In genomic region chr4:139199703-139200340, GRCm38 (mm10) we compare ENCODE assay signal across 13 mouse cellular contexts. TPM values are rescaled to one million over a fixed set of nuclear protein-coding genes. Genes with fewer than 3 reads are reported as not detected.
DNase-seq lines count a peak whose midpoint lies in the region; ATAC-seq and TF ChIP-seq lines count a peak whose summit lies in the region.
"Had no signal": no experiment of that assay in that cellular context is flagged by ENCODE, and none has a peak within 500 bp of the region (broad histone marks: within the 10 kb centered on the region; RNA-seq: fewer than 3 reads in every experiment).

No protein-coding gene starts in this region.

- no peak for TF ChIP-seq POLR2A in thymus, adult 2 months (IDR thresholded peaks at IDR 0.05; ENCODE audit: control insufficient read depth, extremely low read depth, insufficient read depth, low read length, poor library complexity)

- H3K36me3 ChIP-seq in liver, embryonic 14.5 days (replicated peaks; ENCODE audit: control insufficient read depth, insufficient read depth, low read depth): no peaks in the 10 kb centered on the region; the same call in 1 of the 2 replicates
- H3K36me3 ChIP-seq in stomach, embryonic 15.5 days: peaks cover 8% of the 10 kb centered on the region; the same call in 1 of the 2 replicates
- H3K36me3 ChIP-seq in hindbrain, embryonic 12.5 days: peaks cover 14% of the 10 kb centered on the region; the same call in 1 of the 2 replicates
- H3K36me3 ChIP-seq in thymus, adult 2 months (ENCODE audit: control insufficient read depth, insufficient read depth, low read length): no peaks in the 10 kb centered on the region
- H3K36me3 ChIP-seq: hindbrain, embryonic 15.5 days had no signal

- ATAC-seq in liver, embryonic 14.5 days (ENCODE audit: insufficient read depth): no peak
- no peak for ATAC-seq in stomach, embryonic 15.5 days (ENCODE audit: insufficient read depth, low FRiP score, low read depth)
- no peak for ATAC-seq in hindbrain, embryonic 12.5 days (ENCODE audit: low FRiP score)
- ATAC-seq: forebrain, embryonic 13.5 days had no signal

- H3K9ac ChIP-seq in liver, embryonic 14.5 days (replicated peaks): no peak overlapping the region; the same call in 1 of the 2 replicates
- H3K9ac ChIP-seq in stomach, embryonic 15.5 days: no peak overlapping the region
- H3K9ac ChIP-seq in hindbrain, embryonic 12.5 days: no peak overlapping the region
- H3K9ac ChIP-seq: forebrain, embryonic 13.5 days; hindbrain, embryonic 15.5 days; lung, embryonic 14.5 days had no signal

- TF ChIP-seq EP300 in liver, embryonic 14.5 days (IDR thresholded peaks at IDR 0.05; ENCODE audit: low read depth): no peak

- no peaks in the 10 kb centered on the region for H3K27me3 ChIP-seq in liver, embryonic 14.5 days (ENCODE audit: control insufficient read depth, insufficient read depth, low read length)
- H3K27me3 ChIP-seq in stomach, embryonic 15.5 days (replicated peaks): no peaks in the 10 kb centered on the region
- no peaks in the 10 kb centered on the region for H3K27me3 ChIP-seq in hindbrain, embryonic 12.5 days
- no peaks in the 10 kb centered on the region for H3K27me3 ChIP-seq in thymus, adult 2 months (ENCODE audit: control insufficient read depth, insufficient read depth, low read length)
- H3K27me3 ChIP-seq: forebrain, embryonic 13.5 days; hindbrain, embryonic 15.5 days had no signal

- no peak for TF ChIP-seq CTCF in liver, embryonic 14.5 days (IDR thresholded peaks at IDR 0.05; ENCODE audit: low read depth)
- no peak for TF ChIP-seq CTCF in thymus, adult 2 months (IDR thresholded peaks at IDR 0.05; ENCODE audit: borderline replicate concordance, control insufficient read depth, extremely low read depth, insufficient read depth, low read length, poor library complexity)

- no peak overlapping the region for H3K4me3 ChIP-seq in brown adipose tissue, adult 24 weeks (ENCODE audit: insufficient read depth, low read depth, low read length)
- no peak overlapping the region for H3K4me3 ChIP-seq in liver, embryonic 14.5 days (ENCODE audit: insufficient read depth in 1 of 2, low read depth in 2 of 2, low read length in 2 of 2)
- H3K4me3 ChIP-seq in stomach, embryonic 15.5 days (replicated peaks): no peak overlapping the region
- no peak overlapping the region for H3K4me3 ChIP-seq in hindbrain, embryonic 12.5 days
- H3K4me3 ChIP-seq in thymus, adult 2 months (ENCODE audit: control insufficient read depth, insufficient read depth, low read length): no peak overlapping the region
- H3K4me3 ChIP-seq: embryonic facial prominence, embryonic 10.5 days; forebrain, embryonic 13.5 days; hindbrain, embryonic 15.5 days; myocyte had no signal

- peaks cover 47% of the 10 kb centered on the region for H3K4me1 ChIP-seq in brown adipose tissue, adult 24 weeks (ENCODE audit: control insufficient read depth, insufficient read depth, insufficient read length, low read length)
- H3K4me1 ChIP-seq in liver, embryonic 14.5 days (replicated peaks; ENCODE audit: control insufficient read depth in 2 of 2, insufficient read depth in 2 of 2, low read length in 1 of 2): peaks cover 21 to 65% of the 10 kb centered on the region in 2 experiments
- H3K4me1 ChIP-seq in stomach, embryonic 15.5 days: peaks cover 58% of the 10 kb centered on the region
- peaks cover 23% of the 10 kb centered on the region for H3K4me1 ChIP-seq in hindbrain, embryonic 12.5 days
- H3K4me1 ChIP-seq in thymus, adult 2 months (replicated peaks; ENCODE audit: control insufficient read depth, insufficient read depth, low read length): peaks cover 49% of the 10 kb centered on the region

- peak; percentile 36 to 38 for DNase-seq in spleen, adult 18-20 months
- DNase-seq in spleen, adult 12 weeks (ENCODE audit: low spot score): no peak
- no peak for DNase-seq in liver, embryonic 14.5 days (ENCODE audit: low read depth in 3 of 3, low spot score in 3 of 3)
- DNase-seq in thymus, adult 2 months: no peak
- no peak for DNase-seq in left cerebral cortex, adult 18-20 months (ENCODE audit: low spot score in 2 of 2)
- DNase-seq: lung, embryonic 14.5 days had no signal

- H3K27ac ChIP-seq in brown adipose tissue, adult 24 weeks (replicated peaks; ENCODE audit: low read depth, low read length): peak overlapping the region; percentile 75
- H3K27ac ChIP-seq in liver, embryonic 14.5 days: no peak overlapping the region; the same call in 1 of the 2 replicates
- H3K27ac ChIP-seq in stomach, embryonic 15.5 days: peak overlapping the region; percentile 65; the same call in 1 of the 2 replicates
- no peak overlapping the region for H3K27ac ChIP-seq in hindbrain, embryonic 12.5 days
- no peak overlapping the region for H3K27ac ChIP-seq in thymus, adult 2 months (ENCODE audit: control insufficient read depth, insufficient read depth, low read length)
- H3K27ac ChIP-seq: embryonic facial prominence, embryonic 10.5 days; forebrain, embryonic 13.5 days; hindbrain, embryonic 15.5 days had no signal

- H3K9me3 ChIP-seq in liver, embryonic 14.5 days (ENCODE audit: control insufficient read depth, low read length): no peaks in the 10 kb centered on the region
- no peaks in the 10 kb centered on the region for H3K9me3 ChIP-seq in stomach, embryonic 15.5 days
- H3K9me3 ChIP-seq in hindbrain, embryonic 12.5 days (replicated peaks): no peaks in the 10 kb centered on the region
- H3K9me3 ChIP-seq: embryonic facial prominence, embryonic 10.5 days; forebrain, embryonic 13.5 days; hindbrain, embryonic 15.5 days had no signal

- peak overlapping the region; percentile 38 for H3K4me2 ChIP-seq in liver, embryonic 14.5 days (ENCODE audit: low read depth)
- H3K4me2 ChIP-seq in stomach, embryonic 15.5 days: no peak overlapping the region
- H3K4me2 ChIP-seq in hindbrain, embryonic 12.5 days (replicated peaks): no peak overlapping the region
- H3K4me2 ChIP-seq: forebrain, embryonic 13.5 days; hindbrain, embryonic 15.5 days; lung, embryonic 14.5 days had no signal

- 18% methylated on average over 8 of the region's 8 CpGs for WGBS in liver, embryonic 14.5 days (ENCODE audit: insufficient replicate concordance)
- WGBS in stomach, embryonic 15.5 days: 87% methylated on average over 8 of the region's 8 CpGs
- WGBS in hindbrain, embryonic 12.5 days: 96% methylated on average over 8 of the region's 8 CpGs
- WGBS in thymus, adult 2 months: 42% methylated on average over 8 of the region's 8 CpGs

RNA-seq across cellular contexts. Expression of gene Capzb, which starts 7.1 kb away (rescaled TPM):
- 154 and 166 TPM in 2 replicates for polyA plus RNA-seq in brown adipose tissue, adult 24 weeks (2012; ENCODE audit: insufficient read depth, insufficient read length, missing spikeins)
- 55.4 and 63.0 TPM in 2 replicates for polyA plus RNA-seq in liver, embryonic 14.5 days (2012; rRNA removed)
- 105 and 110 TPM in 2 replicates for polyA plus RNA-seq in liver, embryonic 14.5 days (2014; fragmentation: Nextera tagmentation; extraction: Ambion mirVana)
- 375 and 416 TPM in 2 replicates for polyA plus RNA-seq in stomach, embryonic 15.5 days (2015; fragmentation: Nextera tagmentation; extraction: Ambion mirVana)
- polyA plus RNA-seq in hindbrain, embryonic 12.5 days (2016; fragmentation: Nextera tagmentation; extraction: Ambion mirVana): 335 and 369 TPM in 2 replicates
- polyA plus RNA-seq in thymus, adult 2 months (2012; rRNA removed): 167 and 213 TPM in 2 replicates
- 100 to 1,000 TPM; 302 to 316 TPM for total RNA-seq in left cerebral cortex, adult 18-20 months (2021)

Comparison
In these comparisons a context has a peak if more than half of its experiments do, and no peak if none do; other contexts are left out.
1. DNase-seq: peak in spleen, adult 18-20 months (2 of 2); none in spleen, adult 12 weeks (single experiment), liver, embryonic 14.5 days (0 of 3), thymus, adult 2 months (single experiment) and left cerebral cortex, adult 18-20 months (0 of 2).
2. H3K27ac ChIP-seq: peak in brown adipose tissue, adult 24 weeks (single experiment) and stomach, embryonic 15.5 days (single experiment); none in liver, embryonic 14.5 days (single experiment), hindbrain, embryonic 12.5 days (single experiment) and thymus, adult 2 months (single experiment).